Mouse (Mus musculus): Measurements from ENCODE around the gene Grm7.
A peak's percentile ranks its signal among the peaks of the same experiment; 100 is the strongest.

Gene Grm7

GRCm38 (mm10) chr6:110645411-110646361, at the start of gene Grm7:
Gene Grm7, plus strand, starts transcription at chr6:110645581.
- peak in 1 of 2 experiments; percentile 54 for DNase-seq (ENCODE audit: low spot score in 2 of 2)

DNA sequence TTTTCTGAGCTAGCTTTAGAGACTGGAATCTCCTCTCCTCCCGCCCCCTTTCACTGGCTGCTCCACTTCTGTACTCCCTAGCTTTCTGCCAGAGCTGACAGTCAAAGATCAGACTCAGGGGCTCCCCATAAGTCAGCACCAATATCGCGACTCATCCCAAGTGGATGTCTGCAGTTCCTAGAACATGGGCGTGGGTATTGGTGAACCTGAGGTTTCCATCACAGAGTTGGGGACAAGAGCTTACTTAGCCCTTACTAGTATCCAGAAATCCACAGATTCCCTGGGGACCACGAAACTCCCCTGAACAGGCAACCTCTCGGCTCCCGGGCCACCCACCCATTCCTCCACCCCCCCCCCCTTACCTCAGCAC, 355 bp upstream of the Grm7 start:
- peak in 1 of 2 experiments; percentile 21 for DNase-seq (ENCODE audit: low spot score in 2 of 2)

GRCm38 (mm10) chr6:110646901-110647300, 1.5 kb downstream of the Grm7 start:
- peak in 1 of 2 experiments; percentile 52 for DNase-seq (ENCODE audit: low spot score in 2 of 2)

DNA sequence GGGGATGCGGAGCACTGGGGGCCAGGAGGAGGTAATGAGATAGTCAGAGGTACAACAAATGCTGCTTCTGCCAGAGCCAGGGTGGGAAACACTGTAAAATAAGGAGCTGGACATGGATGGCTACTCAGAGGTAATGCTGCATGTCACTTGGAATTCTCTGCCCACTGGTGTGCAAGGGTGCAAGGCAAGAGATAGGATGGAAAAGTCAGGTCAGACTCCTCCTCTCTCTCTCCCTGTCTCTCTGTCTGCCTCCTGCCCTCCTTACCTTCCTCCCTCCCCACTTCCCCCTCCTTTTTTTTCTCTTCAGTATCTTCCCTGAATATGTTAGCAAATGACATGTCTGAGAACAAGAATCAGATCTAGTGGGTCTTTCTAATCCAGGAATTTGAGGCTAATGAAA, 3.8 kb downstream of the Grm7 start:
- peak in 1 of 2 experiments; percentile 14 for DNase-seq (ENCODE audit: low spot score in 2 of 2)

GRCm38 (mm10) chr6:110653361-110654001, 8.1 kb downstream of the Grm7 start:
- DNase-seq (ENCODE audit: low spot score in 2 of 2) = no peak

DNA sequence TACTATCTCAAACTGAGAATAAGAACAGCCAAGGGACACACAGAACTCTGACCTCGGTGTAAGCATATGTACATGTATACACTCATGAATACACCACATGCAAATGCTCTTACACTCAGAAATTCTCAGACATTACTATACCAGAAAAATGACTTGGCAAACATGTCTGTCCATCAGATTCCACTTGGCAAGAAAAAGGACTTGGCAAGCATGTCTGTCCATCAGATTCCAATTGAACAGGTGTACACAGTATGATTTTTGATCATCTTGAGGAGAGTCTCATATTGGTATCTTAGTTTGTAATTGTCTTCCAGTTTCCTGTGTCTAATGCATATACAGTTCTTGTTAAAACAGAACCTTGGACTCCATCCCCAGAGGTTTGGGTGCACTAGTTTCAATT, 19.1 kb downstream of the Grm7 start:
- no peak for DNase-seq (ENCODE audit: low spot score in 2 of 2)

DNA sequence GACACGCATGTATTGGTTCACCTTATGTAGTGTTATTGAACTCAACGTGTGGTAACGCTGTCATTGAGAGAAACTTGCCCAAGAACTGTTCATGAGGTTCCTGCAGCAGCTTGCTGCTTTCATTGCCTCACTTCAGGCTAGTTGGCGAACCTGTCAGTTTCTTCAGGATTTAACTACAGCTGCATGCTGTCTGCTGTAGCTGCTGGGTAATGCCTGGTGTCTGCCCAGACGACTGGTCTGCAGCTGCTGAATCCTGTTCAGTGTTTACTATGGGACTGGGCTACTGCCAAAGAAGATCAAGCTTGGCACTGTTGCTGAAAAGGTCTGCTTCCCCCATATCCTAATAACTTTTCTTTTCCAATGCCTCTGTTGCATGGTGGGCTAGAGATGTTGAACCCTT, 23.1 kb downstream of the Grm7 start:
- DNase-seq (ENCODE audit: low spot score in 2 of 2) = no peak

GRCm38 (mm10) chr6:110690954-110691353, 45.6 kb downstream of the Grm7 start:
- peak in 1 of 2 experiments; percentile 11 for DNase-seq (ENCODE audit: low spot score in 2 of 2)

DNA sequence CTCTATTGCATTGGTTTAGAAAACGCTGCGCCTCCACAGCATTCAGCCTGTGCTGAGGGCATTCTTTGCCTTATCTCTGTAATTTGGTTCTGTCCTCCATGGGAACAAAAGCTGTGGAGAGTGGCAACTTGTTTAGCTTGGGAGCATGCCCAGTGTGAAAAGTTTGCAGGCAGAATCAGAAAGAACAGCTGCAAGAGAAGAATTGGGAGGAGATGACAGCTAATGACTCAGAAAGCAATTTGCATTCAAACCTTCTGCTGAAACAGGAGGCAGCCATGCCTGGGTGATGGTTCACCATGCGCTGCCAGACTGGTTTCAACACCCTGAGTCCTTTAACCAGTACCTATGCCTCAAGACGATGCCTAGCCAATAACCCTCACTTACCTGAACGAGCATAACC, 64.4 kb downstream of the Grm7 start:
- peak in 1 of 2 experiments; percentile 24 for DNase-seq (ENCODE audit: low spot score in 2 of 2)

DNA sequence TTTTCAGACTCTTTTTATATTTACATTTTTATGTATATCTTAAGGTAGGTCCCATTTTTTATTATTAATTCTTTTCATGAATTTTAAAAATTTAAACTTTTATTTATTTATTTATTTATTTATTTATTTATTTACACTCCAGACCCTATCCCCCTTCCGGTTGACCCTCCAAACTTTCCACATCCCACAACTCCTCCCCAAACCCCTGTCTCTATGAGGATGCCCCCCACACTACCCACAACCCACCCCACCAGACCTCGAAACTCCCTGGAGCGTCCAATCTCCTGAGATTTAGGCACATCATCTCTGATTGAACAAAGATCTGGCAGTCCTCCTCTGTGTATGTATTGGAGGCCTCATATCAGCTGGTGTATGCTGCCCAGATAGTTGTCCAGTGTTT, 69.6 kb downstream of the Grm7 start:
- DNase-seq (ENCODE audit: low spot score in 2 of 2) = no peak

- DNase-seq (ENCODE audit: low spot score in 2 of 2) = no peak
Measured at GRCm38 (mm10) chr6:110723371-110723770, 78.0 kb downstream of the Grm7 start.

- DNase-seq (ENCODE audit: low spot score in 2 of 2) = no peak
Measured at GRCm38 (mm10) chr6:110733914-110734313, 88.5 kb downstream of the Grm7 start.

DNA sequence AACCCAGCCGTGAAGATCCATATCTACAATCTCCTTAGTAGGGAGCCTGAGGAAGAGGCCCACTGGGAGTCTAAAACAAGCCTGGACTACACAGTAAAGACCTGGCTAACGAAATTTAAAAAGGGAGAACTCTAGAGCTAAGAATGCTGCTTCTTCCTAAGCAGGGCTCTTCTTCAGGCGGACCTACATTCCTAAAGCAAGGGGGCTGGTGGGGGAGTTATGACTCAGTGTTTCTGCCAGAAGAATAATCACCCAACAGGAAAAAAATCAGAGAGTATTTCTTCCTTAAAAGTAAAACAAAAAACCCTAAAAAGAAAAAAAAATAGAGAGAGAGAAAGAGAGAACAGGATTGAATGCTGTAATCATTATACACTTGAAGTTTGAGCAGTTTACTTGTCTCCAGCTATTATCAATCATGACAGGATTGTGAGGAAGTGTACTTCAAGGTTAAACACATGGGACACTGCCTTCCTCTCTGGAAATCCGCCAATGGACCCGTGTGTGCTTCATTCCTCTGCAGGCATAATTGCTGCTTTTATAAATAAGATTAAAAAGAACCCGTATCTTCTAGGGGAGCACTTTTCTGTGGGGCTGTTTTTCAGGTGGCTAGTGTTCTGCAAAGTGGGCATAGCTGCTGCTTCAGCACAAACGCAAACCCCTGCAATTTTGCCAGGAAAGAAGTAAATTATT, 98.7 kb downstream of the Grm7 start:
- DNase-seq (ENCODE audit: low spot score in 2 of 2) = no peak

DNA sequence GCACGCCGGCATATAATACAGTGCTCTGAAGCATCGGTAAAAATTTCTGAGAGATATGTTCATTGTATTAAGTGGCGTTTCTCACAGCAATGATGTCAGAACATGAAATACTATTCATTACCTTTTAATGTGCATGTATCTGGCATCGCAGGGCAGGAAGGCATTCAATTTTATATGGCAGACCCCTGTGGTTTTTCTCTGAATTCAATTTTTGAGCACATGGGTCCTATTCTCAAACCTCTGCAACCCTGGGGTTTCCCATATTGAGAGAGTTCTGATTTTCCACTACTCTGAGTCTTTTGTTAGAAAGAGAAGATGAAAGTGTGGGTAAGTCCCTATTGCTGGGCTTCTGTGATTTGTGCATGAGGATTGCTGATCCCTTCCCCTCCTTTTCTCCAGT, 110.5 kb downstream of the Grm7 start:
- DNase-seq (ENCODE audit: low spot score in 2 of 2) = no peak

GRCm38 (mm10) chr6:110769588-110769987, 124.2 kb downstream of the Grm7 start:
- no peak for DNase-seq (ENCODE audit: low spot score in 2 of 2)

DNA sequence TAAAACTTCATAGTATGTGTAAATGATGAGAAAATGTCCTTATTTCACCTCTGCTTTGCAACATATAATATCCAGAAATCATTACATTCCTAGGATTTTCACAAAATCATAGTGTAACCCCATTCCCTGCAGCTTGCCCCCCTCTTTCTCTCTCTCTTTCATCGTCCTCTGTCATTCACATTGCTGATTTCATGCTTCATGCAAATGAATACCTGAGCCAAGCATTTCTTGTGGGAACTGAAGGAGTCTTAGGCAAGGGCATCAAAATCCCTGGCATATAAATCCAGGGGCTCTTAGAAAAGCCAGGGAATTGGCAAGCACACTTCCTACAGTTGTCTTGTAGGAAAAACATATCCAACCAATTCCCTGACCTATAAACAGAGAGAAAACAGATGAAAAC, 127.3 kb downstream of the Grm7 start:
- no peak for DNase-seq (ENCODE audit: low spot score in 2 of 2)

- no peak for DNase-seq (ENCODE audit: low spot score in 2 of 2)
Measured at GRCm38 (mm10) chr6:110776046-110776445, 130.7 kb downstream of the Grm7 start.

DNA sequence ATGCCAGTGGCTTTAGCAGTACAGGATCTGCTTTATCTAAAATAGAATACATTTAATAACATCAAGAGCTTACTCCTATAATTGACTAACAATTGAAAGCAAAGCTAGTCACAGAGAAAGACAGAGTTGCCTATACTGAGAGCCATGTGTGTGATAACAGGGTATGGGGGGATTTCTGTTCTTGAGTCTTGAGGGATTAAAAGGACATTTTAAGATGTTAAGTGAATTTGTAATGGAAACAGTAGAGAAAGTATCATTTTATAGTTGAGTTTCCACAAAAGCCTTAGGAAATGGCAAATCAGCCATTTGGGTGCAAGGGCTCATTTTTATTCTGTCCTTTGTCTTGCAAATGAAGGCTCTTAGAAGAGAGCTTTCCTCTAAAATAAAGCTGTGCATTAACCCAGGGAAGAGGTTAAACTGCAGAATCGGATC, 140.1 kb downstream of the Grm7 start:
- no peak for DNase-seq (ENCODE audit: low spot score in 2 of 2)

DNA sequence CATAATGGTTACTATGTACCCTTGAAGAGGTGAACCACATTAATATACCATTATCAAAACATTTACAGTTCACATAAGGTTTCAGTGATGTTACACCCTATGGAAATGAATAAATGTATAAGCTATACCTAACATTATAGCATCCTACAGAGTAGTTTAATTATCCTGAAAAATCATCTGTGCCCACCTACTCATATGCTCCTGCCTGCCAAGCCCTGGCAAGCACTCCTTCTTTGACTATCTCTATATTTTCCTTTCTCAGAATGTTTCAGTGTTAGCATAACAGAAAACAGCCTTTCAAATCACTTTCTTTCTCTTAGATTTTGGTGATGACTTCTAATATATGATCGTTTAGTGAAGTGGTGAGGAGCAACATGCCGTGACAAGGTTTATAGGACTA, 147.3 kb downstream of the Grm7 start:
- peak in 1 of 2 experiments; percentile 28 for DNase-seq (ENCODE audit: low spot score in 2 of 2)

GRCm38 (mm10) chr6:110807481-110807880, 162.1 kb downstream of the Grm7 start:
- no peak for DNase-seq (ENCODE audit: low spot score in 2 of 2)

- no peak for DNase-seq (ENCODE audit: low spot score in 2 of 2)
Measured at GRCm38 (mm10) chr6:110812214-110812613, 166.8 kb downstream of the Grm7 start.

GRCm38 (mm10) chr6:110818236-110818635, 172.9 kb downstream of the Grm7 start:
- DNase-seq (ENCODE audit: low spot score in 2 of 2) = peak in 1 of 2 experiments; percentile 16

Data from left cerebral cortex, adult 9 months (tissue).